Mouse (Mus musculus): ENCODE results near the gene Hist1h4d. TPM values are rescaled to one million over a fixed set of nuclear protein-coding genes. Genes with fewer than 3 reads are reported as not detected.
A peak's percentile ranks its signal among the peaks of the same experiment; 100 is the strongest.
"Not testable (repeated sequence)": the region's sequence is repeated elsewhere in the genome, so short reads cannot be mapped to it uniquely, and the experiment has no call there.

The Hist1h4d gene
- 10 to 100 TPM; 42.4 to 50.0 (median 46.1) TPM for total RNA-seq (2022)

DNA sequence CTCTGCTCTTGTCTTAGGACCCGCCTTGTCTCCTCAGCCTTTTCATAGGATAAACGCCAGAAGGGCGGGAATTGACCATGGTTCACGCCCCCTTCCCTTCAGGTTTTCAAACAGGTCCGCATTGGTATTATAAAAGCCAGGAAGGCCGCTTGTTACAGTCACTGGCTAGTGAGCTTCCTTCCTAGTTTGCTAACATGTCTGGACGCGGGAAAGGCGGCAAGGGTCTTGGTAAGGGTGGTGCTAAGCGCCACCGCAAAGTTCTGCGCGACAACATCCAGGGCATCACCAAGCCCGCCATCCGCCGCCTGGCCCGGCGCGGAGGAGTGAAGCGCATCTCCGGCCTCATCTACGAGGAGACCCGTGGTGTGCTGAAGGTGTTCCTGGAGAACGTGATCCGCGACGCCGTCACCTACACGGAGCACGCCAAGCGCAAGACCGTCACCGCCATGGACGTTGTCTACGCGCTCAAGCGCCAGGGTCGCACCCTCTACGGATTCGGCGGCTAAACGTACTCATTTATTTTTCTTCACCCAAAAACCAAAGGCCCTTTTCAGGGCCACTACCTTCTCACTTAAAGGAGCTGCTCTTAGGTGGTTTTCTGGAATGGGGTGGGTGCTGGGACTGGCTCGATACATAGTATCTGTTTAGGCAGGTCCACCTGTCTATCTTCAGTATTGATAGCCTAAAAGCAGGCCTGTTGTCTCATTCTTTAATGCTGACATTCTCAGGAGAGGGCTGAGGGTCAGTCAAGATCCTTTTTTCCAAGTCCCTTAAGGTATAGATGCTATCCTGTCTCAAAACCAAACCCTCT lies at the start of gene Hist1h4d:
Gene Hist1h4d (plus strand): TSS at position 191 of the 811 bp plus-strand sequence.
- DNase-seq (ENCODE audit: low spot score), result peak; percentile 100

GRCm38 (mm10) chr13:23532262-23533075 lies 48.9 kb upstream of the Hist1h4d start:
- no peak for DNase-seq (ENCODE audit: low spot score)

GRCm38 (mm10) chr13:23533560-23534367 lies 47.6 kb upstream of the Hist1h4d start, which contains the start of gene Hist1h2af:
Hist1h2af (plus strand) TSS chr13:23533906.
- DNase-seq (ENCODE audit: low spot score), result peak; percentile 68

- DNase-seq (ENCODE audit: low spot score), result no peak
These were observed 46.8 kb upstream of the Hist1h4d start for GRCm38 (mm10) chr13:23534368-23535131.

DNA sequence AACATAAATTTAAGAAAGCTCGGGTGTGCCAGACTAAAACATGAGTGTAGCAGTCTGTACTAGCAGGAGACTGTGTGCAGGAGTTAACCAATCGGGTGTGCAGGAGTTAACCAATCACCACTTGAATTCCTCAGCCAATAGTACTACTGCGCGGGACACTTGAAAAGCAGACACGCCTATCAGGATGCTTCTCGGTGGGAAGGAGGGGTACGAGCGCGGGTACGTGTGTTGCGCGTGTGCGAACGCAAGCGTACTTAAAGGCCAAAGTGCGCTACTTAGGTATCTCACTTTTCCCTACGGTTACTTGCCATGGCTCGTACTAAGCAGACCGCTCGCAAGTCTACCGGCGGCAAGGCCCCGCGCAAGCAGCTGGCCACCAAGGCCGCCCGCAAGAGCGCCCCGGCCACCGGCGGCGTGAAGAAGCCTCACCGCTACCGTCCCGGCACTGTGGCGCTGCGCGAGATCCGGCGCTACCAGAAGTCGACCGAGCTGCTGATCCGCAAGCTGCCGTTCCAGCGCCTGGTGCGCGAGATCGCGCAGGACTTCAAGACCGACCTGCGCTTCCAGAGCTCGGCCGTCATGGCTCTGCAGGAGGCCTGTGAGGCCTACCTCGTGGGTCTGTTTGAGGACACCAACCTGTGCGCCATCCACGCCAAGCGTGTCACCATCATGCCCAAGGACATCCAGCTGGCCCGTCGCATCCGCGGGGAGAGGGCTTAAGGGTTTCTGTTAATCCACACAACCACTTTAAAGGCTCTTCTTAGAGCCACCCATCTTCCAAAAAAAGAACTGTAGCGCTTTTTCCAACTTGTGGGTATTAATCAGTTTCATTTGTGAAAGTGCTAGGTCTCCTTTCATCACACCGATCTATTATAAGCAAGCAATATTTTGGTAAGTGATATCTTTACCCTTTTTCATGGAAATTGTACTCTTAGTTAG lies 46.0 kb upstream of the Hist1h4d start, which contains the start of gene Hist1h3g:
Gene Hist1h3g (plus strand): TSS at position 286 of the 939 bp plus-strand sequence.
- peak; percentile 87 for DNase-seq (ENCODE audit: low spot score)

- DNase-seq (ENCODE audit: low spot score), result no peak
These were observed 45.1 kb upstream of the Hist1h4d start for GRCm38 (mm10) chr13:23536076-23536822.

- DNase-seq (ENCODE audit: low spot score), result no peak
These were observed 44.2 kb upstream of the Hist1h4d start for GRCm38 (mm10) chr13:23537006-23537710.

DNA sequence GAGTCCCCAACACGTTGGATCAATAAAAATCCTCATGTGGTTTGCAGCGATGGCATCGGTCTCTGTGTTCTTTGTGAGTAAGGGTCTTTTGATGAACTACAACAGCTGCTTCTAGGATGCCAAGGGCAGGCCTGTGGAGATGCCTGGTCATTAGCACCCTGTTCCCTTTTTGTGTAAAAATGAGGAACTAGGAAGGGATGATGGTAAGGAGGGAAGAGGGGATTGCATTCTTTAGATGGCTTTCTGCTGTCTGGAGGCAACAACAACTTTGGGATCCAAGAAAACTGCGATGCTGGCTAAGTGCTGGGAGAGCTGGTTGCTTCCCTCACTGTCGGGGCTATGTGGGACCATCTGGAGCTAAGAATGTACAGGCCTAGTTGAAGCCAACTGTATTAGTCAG lies 43.1 kb upstream of the Hist1h4d start:
- DNase-seq (ENCODE audit: low spot score), result no peak

DNA sequence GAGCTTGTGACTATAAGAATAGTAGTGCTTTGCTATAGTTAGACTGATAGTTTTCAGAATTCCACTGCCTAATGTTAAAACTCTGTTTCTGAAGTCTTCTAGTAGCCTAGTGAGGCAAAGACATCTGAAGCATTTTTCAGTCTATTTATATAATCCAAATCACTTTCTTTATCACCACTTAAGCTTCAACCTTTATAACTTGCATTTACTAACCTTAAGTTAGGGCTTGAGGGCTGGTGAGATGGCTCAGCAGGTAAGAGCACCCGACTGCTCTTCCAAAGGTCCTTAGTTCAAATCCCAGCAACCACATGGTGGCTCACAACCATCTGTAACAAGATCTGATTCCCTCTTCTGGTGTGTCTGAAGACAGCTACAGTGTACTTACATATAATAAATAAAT lies 41.6 kb upstream of the Hist1h4d start:
- DNase-seq (ENCODE audit: low spot score), result not testable (repeated sequence)

DNA sequence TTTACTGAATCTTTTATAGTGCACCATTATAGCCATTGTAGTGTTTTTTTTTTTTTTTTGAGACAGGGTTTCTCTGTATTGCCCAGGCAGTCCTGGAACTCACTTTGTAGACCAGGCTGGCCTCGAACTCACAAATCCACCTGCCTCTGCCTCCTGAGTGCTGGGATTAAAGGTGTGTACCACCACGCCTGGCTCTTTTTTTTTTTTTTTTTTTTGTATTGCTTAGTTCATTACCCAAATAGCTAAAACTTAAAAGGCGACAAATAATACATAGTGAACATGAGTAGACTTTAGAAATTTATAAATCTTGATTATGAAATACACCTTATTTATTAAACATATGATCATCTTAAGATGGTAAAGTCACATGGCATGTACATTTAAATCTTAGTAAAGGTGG lies 39.9 kb upstream of the Hist1h4d start:
- DNase-seq (ENCODE audit: low spot score), result no peak

GRCm38 (mm10) chr13:23542225-23542980 lies 39.0 kb upstream of the Hist1h4d start:
- DNase-seq (ENCODE audit: low spot score), result not testable (repeated sequence)

DNA sequence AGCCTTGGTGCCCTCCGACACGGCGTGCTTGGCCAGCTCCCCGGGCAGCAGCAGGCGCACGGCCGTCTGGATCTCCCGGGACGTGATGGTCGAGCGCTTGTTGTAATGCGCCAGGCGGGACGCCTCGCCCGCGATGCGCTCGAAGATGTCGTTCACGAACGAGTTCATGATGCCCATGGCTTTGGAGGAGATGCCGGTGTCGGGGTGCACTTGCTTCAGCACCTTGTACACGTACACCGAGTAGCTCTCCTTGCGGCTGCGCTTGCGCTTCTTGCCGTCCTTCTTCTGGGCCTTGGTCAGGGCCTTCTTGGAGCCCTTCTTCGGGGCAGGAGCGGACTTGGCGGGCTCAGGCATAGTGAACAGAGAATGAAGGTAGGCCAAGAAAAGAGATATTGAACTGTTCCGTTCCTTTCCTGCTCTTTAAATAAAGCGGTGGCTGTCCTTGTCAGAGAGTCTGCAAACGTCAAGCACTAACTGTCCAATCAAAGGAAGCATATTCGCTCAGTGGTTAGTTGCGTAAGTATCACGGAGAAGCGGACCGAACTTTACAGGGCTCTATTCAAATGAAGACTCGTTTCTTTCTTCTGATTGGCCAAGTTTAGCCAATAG lies 38.3 kb upstream of the Hist1h4d start, which contains the start of gene Hist1h2bh:
Gene Hist1h2bh (minus strand): TSS at position 394 of the 609 bp plus-strand sequence.
- DNase-seq (ENCODE audit: low spot score), result peak; percentile 92

GRCm38 (mm10) chr13:23543965-23544786 lies 37.2 kb upstream of the Hist1h4d start, which contains the start of gene Hist1h3f:
Hist1h3f (plus strand) TSS chr13:23544052.
- peak; percentile 96 for DNase-seq (ENCODE audit: low spot score)

DNA sequence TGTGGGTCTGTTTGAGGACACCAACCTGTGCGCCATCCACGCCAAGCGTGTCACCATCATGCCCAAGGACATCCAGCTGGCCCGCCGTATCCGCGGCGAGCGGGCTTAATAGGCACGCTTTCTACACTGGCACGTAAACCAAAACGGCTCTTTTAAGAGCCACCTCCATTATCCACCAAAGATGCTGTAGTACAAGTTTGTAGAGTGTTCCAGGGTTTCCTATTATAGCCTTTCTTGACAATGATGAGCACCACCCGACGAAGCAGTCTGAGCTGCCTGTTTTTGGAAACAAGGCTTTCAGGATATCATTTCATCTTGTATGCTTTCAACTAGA lies 36.6 kb upstream of the Hist1h4d start:
- DNase-seq (ENCODE audit: low spot score), result not testable (repeated sequence)

GRCm38 (mm10) chr13:23546694-23547093 lies 34.7 kb upstream of the Hist1h4d start:
- no peak for DNase-seq (ENCODE audit: low spot score)

- DNase-seq (ENCODE audit: low spot score), result no peak
These were observed 30.6 kb upstream of the Hist1h4d start for GRCm38 (mm10) chr13:23550761-23551145.

All from heart, adult 8-10 months (tissue).